Mouse (Mus musculus) midbrain, embryonic 10.5 days (tissue): ENCODE results near the gene Elovl2. TPM values are rescaled to one million over a fixed set of nuclear protein-coding genes. Genes with fewer than 3 reads are reported as not detected.
A peak's percentile ranks its signal among the peaks of the same experiment; 100 is the strongest.
"Not testable (repeated sequence)": the region's sequence is repeated elsewhere in the genome, so short reads cannot be mapped to it uniquely, and the experiment has no call there.

Experiments
- DNase-seq: peaks from one replicate; pipeline ENCODE4 v3.0.0-alpha.2; 2017; ENCODE audit warnings: low spot score
- H3K27ac ChIP-seq: fragments of 300-500 bp; sonication (generic); replicated peaks from 2 replicates; pipeline ENCODE4 v1.5.1; 2016; ENCODE audit warnings: mild to moderate bottlenecking
- H3K27me3 ChIP-seq: fragments of 300-500 bp; sonication (generic); 2 replicates; pipeline ENCODE4 v1.6.1; 2016; ENCODE audit warnings: low read depth, mild to moderate bottlenecking; ENCODE audit not compliant: poor library complexity, severe bottlenecking
- H3K36me3 ChIP-seq: fragments of 300-500 bp; sonication (generic); 2 replicates; pipeline ENCODE4 v1.6.1; 2016; ENCODE audit warnings: mild to moderate bottlenecking, moderate library complexity
- H3K4me1 ChIP-seq: fragments of 300-500 bp; sonication (generic); 2 replicates; pipeline ENCODE4 v1.6.1; 2016
- H3K4me3 ChIP-seq: fragments of 300-500 bp; sonication (generic); 2 replicates; pipeline ENCODE4 v1.5.1; 2016; ENCODE audit warnings: mild to moderate bottlenecking, moderate library complexity
- H3K9me3 ChIP-seq: fragments of 300-500 bp; sonication (generic); replicated peaks from 2 replicates; pipeline ENCODE4 v1.6.1; 2016; ENCODE audit warnings: mild to moderate bottlenecking
- WGBS: fragments of 180-500 bp; shearing (Covaris S2); methylation state at CpG from one replicate; pipeline ENCODE4 v1.1.7; 2016; 5-methylcytosine and 5-hydroxymethylcytosine counted together
- polyA plus RNA-seq: library from polyadenylated mRNA; unstranded; fragments of >200 nt; fragmentation: Nextera tagmentation; extraction: Ambion mirVana; gene quantifications from 2 replicates; pipeline ENCODE4 v1.2.1, GENCODE M21; 2016

The Elovl2 gene
- 46.8 and 50.7 TPM in 2 replicates for polyA plus RNA-seq

DNA sequence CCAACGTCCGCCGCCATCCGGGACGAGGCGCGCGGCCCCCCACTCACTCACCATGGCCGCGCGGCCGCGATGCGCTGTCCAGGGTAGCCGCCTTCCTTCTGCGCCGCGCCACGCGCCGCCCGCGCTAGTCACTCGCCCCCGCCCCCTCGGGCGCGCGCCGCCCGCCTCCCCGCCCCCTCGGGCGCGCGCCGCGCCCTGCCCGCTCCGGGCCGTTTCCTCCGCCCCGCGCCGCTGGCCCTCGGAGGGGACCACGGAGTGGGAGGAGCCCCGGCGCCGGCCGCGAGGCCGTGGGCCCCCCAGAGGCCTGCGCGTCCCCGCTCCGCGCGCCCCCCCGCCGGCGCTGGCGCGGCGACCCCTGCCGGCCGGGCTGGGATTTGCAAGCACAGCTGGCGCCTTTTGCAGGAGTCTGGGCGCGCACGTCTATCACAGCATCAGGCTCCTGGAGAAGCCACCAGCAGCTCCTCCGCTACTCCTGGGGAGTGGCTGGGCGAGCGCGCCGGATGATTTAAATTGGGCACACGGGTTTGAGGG lies at the start of gene Elovl2:
TSS of gene Elovl2 (minus strand) at position 102 of the 531 bp plus-strand sequence.
- DNase-seq, result peak; percentile 87
- Histone ChIP-seq H3K4me3 (peak within 1 kb of the TSS; percentile 73), H3K27ac (peak within 1 kb of the TSS; percentile 94), H3K4me1 (peaks cover 17% of the 10 kb centered on the region), H3K9me3 (peaks cover 30% of the 10 kb centered on the region; the same call in 1 of the 2 replicates), H3K27me3 (no peaks in the 10 kb centered on the region), H3K36me3 (no peaks in the 10 kb centered on the region)
- 4% methylated on average over 59 of the region's 77 CpGs for WGBS

DNA sequence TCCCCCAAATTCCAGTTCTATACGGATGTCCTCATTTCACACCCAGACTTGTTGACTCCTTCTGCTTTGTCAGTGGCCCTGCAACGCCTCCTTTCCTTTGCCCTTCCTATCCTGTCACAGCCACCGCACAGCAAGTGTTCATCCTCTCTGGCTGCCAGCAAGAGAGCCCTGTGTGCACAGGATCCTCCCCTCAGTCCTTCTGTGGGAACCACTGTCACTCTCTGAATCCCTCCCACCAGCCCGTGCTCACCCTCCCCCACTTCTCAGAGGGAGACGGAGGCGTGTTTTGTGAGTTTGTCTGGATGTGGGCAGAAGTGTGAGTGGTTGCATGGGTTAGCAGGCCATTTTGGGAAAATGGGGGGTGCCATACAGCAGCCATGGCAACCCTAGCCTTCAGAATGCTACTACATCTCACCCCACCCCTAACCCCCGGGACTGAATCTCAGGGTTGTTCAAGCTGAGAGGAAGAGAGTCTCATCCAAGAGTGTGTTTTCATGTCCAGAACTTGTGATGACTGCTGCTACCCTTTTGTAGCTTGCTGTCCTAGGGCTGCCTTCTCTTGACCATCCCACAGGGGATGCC lies 47.7 kb upstream of the Elovl2 start:
- Histone ChIP-seq H3K4me1 (peaks cover 12% of the 10 kb centered on the region), H3K36me3 (no peaks in the 10 kb centered on the region), H3K27me3 (no peaks in the 10 kb centered on the region), H3K27ac (no peak overlapping the region), H3K4me3 (no peak overlapping the region), H3K9me3 (no peaks in the 10 kb centered on the region)
- peak; percentile 26 for DNase-seq
- 33% methylated on average over 7 of the region's 7 CpGs for WGBS

DNA sequence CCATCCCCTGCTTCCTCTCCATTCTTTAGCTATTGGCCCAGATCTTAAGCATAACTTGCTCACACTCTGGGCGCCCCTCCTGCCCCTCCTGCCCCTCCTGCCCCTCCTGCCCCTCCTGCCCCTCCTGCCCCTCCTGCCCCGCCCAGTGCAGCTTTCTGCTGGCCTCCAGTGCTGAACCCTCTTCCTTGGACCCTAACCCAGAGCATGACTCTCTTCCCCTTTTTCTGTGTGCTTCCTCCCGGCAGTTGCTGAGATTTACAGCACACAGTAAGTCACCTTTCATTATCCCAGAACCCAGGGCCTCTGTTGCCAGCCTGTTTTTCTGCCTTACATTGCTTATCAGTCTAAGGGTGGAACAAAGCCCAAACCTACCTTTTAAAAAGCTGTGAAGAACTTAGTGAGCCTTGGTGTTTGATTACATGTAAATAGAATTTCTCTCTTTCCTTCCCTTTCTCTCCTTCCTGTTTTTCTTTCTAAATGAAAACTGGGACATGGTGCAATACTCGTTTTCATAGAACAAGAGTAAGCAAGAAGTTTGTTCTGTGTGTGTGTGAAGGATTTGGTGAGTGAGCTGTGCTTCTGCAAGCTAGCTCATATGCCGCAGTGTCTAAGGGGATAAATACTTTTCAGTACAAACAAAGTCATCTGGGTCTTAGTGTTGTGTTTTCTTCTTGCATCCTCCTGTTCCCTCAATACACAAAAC lies 43.2 kb upstream of the Elovl2 start:
- Histone ChIP-seq H3K36me3 (no peaks in the 10 kb centered on the region), H3K9me3 (no peaks in the 10 kb centered on the region), H3K4me1 (peaks cover 12% of the 10 kb centered on the region), H3K27me3 (no peaks in the 10 kb centered on the region), H3K4me3 (no peak overlapping the region), H3K27ac (no peak overlapping the region)
- 78% methylated on average over 5 of the region's 5 CpGs for WGBS
- no peak for DNase-seq

DNA sequence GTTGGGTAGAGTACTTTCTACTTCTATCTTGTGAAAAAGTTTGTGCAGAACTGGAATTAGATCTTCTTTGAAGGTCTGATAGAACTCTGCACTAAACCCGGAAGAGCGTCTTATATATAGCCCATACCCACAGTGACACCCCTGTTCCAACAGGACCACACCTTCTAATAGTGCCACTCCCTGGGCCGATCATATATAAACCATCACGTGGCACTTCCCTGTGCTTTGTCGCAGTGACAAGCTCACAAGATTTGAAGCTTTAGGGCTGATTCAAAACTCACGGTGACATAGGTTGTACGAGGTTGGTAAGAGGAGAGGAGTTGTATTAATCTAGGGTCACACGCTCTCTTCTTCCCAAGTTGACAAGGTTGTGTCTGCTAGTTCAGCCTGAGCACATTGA lies 41.4 kb upstream of the Elovl2 start:
- not testable (repeated sequence) for H3K27ac ChIP-seq, H3K27me3 ChIP-seq, H3K36me3 ChIP-seq, H3K9me3 ChIP-seq, H3K4me1 ChIP-seq, H3K4me3 ChIP-seq, DNase-seq
- 95% methylated on average over 8 of the region's 8 CpGs for WGBS

DNA sequence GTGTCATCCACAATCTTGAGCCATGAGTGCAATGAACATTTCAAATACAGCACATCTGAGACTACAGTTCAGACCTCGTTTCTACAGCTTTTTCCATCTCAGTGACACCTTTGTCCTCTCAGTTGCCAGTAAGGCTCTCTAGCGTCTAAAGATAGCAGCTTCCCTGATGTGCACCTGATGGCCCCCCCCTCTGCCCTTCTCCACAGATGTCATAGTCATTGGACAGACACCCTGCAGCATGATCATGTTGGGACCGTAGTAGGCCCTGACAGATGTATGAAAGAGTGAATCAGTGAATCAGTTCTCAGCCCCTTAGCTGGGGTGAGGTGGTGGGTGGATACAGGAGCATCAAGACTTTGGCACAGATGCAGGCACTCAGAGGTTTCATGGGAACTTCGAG lies 37.6 kb upstream of the Elovl2 start:
- H3K27me3 ChIP-seq, result no peaks in the 10 kb centered on the region
- H3K27ac ChIP-seq, result no peak overlapping the region
- H3K4me3 ChIP-seq, result no peak overlapping the region
- WGBS, result 86% methylated on average over 4 of the region's 4 CpGs
- no peaks in the 10 kb centered on the region for H3K36me3 ChIP-seq
- H3K4me1 ChIP-seq, result no peaks in the 10 kb centered on the region
- DNase-seq, result no peak
- H3K9me3 ChIP-seq, result no peaks in the 10 kb centered on the region

DNA sequence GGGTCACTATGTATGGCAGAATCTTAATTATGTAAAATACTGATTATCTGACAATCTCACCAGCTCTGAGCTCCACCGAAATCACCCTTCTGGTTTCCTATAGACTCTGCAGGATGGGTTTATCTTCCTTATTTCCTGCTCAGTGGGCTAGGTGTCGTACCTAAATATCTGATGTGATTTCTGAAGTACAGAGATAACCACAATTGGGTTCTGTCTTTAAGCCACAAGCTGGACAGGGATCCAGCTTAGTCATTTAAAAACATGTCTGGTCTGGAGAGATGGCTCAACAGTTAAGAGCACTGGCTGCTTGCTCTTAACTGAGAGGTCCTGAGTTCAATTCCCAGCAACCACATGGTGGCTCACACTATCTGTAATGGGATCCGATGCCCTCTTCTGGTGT lies 36.8 kb upstream of the Elovl2 start:
- no peaks in the 10 kb centered on the region for H3K4me1 ChIP-seq
- 90% methylated on average over 3 of the region's 3 CpGs for WGBS
- no peaks in the 10 kb centered on the region for H3K36me3 ChIP-seq
- no peaks in the 10 kb centered on the region for H3K9me3 ChIP-seq
- no peaks in the 10 kb centered on the region for H3K27me3 ChIP-seq
- DNase-seq, result no peak
- H3K4me3 ChIP-seq, result no peak overlapping the region
- H3K27ac ChIP-seq, result no peak overlapping the region

DNA sequence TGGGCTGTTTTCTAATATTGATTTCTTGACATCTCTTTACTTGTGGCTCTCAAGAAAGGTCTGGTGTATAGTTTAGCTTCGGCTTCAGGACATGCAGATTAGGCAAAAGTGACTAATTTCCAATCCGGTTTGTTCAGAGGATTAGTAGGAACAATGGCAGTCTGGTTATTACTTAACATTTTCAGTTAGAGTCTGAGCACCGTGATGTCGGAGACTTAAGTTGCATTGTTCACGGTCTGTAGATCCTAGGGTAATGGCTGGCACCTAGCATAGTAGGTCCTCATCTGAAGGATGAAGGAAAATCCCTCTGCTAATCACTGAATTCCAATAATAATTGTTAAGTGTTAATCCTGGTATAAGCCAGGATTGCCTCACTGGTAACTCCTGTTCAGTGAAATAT lies 35.9 kb upstream of the Elovl2 start:
- H3K4me1 ChIP-seq, result peaks cover 1% of the 10 kb centered on the region; the same call in 1 of the 2 replicates
- 74% methylated on average over 5 of the region's 5 CpGs for WGBS
- no peaks in the 10 kb centered on the region for H3K9me3 ChIP-seq

DNA sequence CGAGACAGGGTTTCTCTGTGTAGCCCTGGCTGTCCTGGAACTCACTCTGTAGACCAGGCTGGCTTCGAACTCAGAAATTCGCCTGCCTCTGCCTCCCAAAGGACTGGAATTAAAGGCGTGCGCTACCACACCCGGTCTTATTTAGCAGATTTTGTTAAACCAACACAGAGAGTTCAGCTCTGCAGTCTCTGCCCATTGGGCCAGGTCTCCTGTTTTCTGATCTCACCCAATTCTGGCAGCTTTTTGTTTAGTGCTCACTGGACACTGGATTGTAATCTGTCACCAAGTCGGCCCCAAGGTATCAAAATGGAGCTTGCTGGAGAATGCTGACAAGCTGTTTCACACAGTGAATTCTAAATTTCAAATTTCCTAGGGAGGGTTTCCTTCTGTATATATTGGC lies 32.5 kb upstream of the Elovl2 start:
- Histone ChIP-seq H3K27ac (no peak overlapping the region), H3K36me3 (no peaks in the 10 kb centered on the region), H3K27me3 (no peaks in the 10 kb centered on the region), H3K4me1 (peaks cover 19% of the 10 kb centered on the region), H3K9me3 (no peaks in the 10 kb centered on the region), H3K4me3 (no peak overlapping the region)
- WGBS, result 91% methylated on average over 7 of the region's 7 CpGs
- DNase-seq, result no peak

More for the DNA sequence above, 35.9 kb upstream of the Elovl2 start:
- no peak for DNase-seq
- H3K27me3 ChIP-seq, result no peaks in the 10 kb centered on the region
- no peak overlapping the region for H3K4me3 ChIP-seq
- no peak overlapping the region for H3K27ac ChIP-seq
- no peaks in the 10 kb centered on the region for H3K36me3 ChIP-seq

DNA sequence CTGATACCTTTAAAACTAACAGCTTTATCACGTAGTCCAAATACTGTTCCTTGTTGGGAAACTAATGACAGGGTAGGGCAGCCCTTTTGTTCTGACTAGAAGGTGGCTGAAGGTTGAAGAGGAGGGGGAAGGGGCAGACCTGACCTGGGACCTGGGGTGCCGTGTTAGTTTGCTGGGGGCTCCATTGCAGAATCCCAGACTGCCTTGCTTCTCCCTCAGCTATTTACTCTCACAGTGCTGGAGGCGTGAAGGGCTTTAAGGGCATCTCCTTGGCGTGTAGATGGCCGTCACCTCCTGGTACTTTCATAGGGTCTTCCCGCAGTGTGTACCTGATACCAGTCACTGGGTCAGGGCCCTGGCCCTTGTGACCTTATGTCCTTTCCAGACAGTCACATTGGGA lies 31.9 kb upstream of the Elovl2 start:
- Histone ChIP-seq H3K4me3 (no peak overlapping the region), H3K4me1 (peaks cover 19% of the 10 kb centered on the region), H3K9me3 (no peaks in the 10 kb centered on the region), H3K27ac (no peak overlapping the region), H3K36me3 (no peaks in the 10 kb centered on the region), H3K27me3 (no peaks in the 10 kb centered on the region)
- WGBS, result 91% methylated on average over 6 of the region's 6 CpGs
- no peak for DNase-seq

DNA sequence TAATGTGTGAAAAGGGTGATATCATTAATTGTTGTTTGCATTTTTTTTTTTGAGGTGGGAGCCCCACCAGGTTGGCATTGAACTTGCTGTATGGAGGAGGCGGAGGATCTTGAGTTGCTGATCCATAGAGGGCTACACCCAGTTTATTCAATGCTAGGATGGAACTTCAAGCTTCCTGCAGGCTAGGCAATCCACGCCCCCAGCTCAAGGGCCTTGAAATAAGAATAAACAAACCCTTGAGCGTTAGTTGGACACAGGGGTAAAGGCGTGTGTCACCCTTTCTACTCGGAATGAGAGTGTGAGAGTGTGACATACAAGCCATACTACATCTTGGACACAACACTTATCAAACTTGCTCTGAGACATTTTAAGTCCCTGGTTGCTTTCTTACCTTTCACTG lies 31.5 kb upstream of the Elovl2 start:
- no peaks in the 10 kb centered on the region for H3K27me3 ChIP-seq
- H3K27ac ChIP-seq, result no peak overlapping the region
- no peak for DNase-seq
- H3K9me3 ChIP-seq, result no peaks in the 10 kb centered on the region
- no peak overlapping the region for H3K4me3 ChIP-seq
- no peaks in the 10 kb centered on the region for H3K36me3 ChIP-seq
- 77% methylated on average over 5 of the region's 5 CpGs for WGBS
- H3K4me1 ChIP-seq, result peaks cover 19% of the 10 kb centered on the region

DNA sequence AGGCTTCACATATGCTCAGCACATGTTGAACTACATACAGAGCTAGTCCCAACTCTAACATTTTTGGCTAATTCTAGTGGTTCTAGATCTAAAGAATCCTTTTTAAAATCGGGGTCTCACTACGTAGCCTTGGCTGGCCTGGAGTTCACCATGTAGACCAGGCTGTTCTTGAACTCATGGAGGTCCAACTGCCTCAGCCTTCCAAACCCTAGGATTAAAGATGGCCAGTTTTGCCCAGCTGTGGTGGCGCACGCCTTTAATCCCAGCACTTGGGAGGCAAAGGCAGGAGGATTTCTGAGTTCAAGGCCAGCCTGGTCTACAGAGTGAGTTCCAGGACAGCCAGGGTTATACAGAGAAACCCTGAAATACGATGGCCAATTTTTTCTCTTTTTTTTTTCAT lies 31.0 kb upstream of the Elovl2 start:
- not testable (repeated sequence) for H3K27ac ChIP-seq, H3K9me3 ChIP-seq, DNase-seq, H3K27me3 ChIP-seq, H3K4me3 ChIP-seq, H3K36me3 ChIP-seq
- WGBS, result 92% methylated on average over 5 of the region's 5 CpGs
- peaks cover 19% of the 10 kb centered on the region for H3K4me1 ChIP-seq

DNA sequence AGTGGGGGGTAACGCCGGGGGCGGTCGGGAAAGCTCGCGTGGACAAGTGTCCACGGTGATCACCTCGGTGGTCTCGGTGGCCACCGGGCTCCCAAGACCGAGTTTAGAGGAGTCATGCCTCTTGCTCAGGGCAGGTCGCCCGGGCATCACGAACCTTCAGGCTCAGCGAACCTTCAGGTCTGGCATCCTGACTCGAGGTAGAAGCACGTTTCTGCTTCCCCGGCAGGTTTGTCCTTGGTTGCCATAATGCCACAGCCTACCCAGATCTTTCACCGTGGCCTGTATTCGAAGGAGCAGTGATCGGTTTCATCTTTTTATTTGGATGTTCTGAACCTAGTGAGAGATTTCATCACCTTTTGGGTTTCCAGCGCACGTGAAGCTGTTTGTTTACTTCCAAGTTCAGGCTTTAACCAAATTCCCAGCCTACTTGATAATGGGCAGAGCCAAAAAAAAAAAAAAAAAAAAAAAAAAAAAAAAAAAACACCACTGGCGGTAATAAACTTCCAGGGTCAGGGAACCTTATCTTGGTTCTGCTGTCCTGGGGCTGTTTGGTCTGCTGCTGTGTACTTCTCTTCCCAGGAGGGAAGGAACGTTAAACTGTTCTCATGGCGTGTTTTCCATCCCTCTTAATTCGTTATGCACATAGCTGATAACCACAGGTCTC lies 30.2 kb upstream of the Elovl2 start:
- Histone ChIP-seq H3K27ac (peak overlapping the region; percentile 94), H3K9me3 (no peaks in the 10 kb centered on the region), H3K4me1 (peaks cover 19% of the 10 kb centered on the region), H3K27me3 (no peaks in the 10 kb centered on the region), H3K4me3 (peak overlapping the region; percentile 82), H3K36me3 (no peaks in the 10 kb centered on the region)
- no peak for DNase-seq
- WGBS, result 3% methylated on average over 27 of the region's 27 CpGs
